Mouse (Mus musculus) neural tube, embryonic 12.5 days (tissue): Measurements from ENCODE around the gene Sf1. TPM values are rescaled to one million over a fixed set of nuclear protein-coding genes. Genes with fewer than 3 reads are reported as not detected.

ENCODE experiments used
- ATAC-seq: fragments of 200-750 bp; cut with Nextera tagmentation; 2 replicates; pipeline ENCODE4 v1.8.0; 2017; ENCODE audit warnings: low read depth, mild to moderate bottlenecking, moderate TSS enrichment, moderate library complexity; ENCODE audit not compliant: low FRiP score
- H3K27ac ChIP-seq: fragments of 300-500 bp; sonication (generic); 2 replicates; pipeline ENCODE4 v1.5.1; 2016
- H3K27me3 ChIP-seq: fragments of 300-500 bp; sonication (generic); replicated peaks from 2 replicates; pipeline ENCODE4 v1.6.1; 2016; ENCODE audit warnings: mild to moderate bottlenecking
- H3K36me3 ChIP-seq: fragments of 300-500 bp; sonication (generic); 2 replicates; pipeline ENCODE4 v1.6.1; 2016; ENCODE audit warnings: mild to moderate bottlenecking
- H3K4me1 ChIP-seq: fragments of 300-500 bp; sonication (generic); 2 replicates; pipeline ENCODE4 v1.6.1; 2016
- H3K4me2 ChIP-seq: fragments of 300-500 bp; sonication (generic); replicated peaks from 2 replicates; pipeline ENCODE4 v1.6.1; 2016; ENCODE audit warnings: mild to moderate bottlenecking
- H3K4me3 ChIP-seq: fragments of 300-500 bp; sonication (generic); 2 replicates; pipeline ENCODE4 v1.5.1; 2016
- H3K9ac ChIP-seq: fragments of 300-500 bp; sonication (generic); 2 replicates; pipeline ENCODE4 v1.6.1; 2016; ENCODE audit warnings: mild to moderate bottlenecking
- H3K9me3 ChIP-seq: fragments of 300-500 bp; sonication (generic); 2 replicates; pipeline ENCODE4 v1.6.1; 2016; ENCODE audit warnings: mild to moderate bottlenecking
- WGBS: fragments of 180-500 bp; shearing (Covaris S2); methylation state at CpG from one replicate; pipeline ENCODE4 v1.1.7; 2016; 5-methylcytosine and 5-hydroxymethylcytosine counted together
- polyA plus RNA-seq: library from polyadenylated mRNA; unstranded; fragments of >200 nt; fragmentation: Nextera tagmentation; extraction: Ambion mirVana; gene quantifications from 2 replicates; pipeline ENCODE4 v1.2.1, GENCODE M21; 2016

Sf1 gene
- polyA plus RNA-seq, 1 experiment from 2014 or later: 171 TPM

DNA sequence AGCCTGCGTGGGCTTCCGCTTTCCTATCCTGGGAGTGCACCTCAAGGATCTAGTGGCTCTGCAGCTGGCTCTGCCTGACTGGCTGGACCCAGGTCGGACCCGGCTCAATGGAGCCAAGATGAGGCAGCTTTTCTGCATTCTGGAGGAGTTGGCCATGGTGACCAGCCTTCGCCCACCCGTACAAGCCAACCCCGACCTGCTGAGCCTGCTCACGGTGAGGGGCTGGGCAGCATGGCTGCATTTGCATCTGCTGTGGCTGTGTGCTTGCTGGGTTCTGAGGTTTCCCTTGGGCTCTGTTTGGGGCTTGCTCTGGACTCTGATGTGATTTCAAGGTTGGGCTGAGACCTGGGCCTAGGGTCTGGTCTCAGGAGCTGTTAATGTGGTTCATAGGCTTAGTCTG lies 43.6 kb downstream of the Sf1 start:
- WGBS: 84% methylated on average over 8 of the region's 8 CpGs
- 0 out of 2 replicates have a peak, but pooled peaks cover 13% of the 10 kb centered on the region for H3K27me3 ChIP-seq
- H3K9ac ChIP-seq: no peak overlapping the region
- H3K36me3 ChIP-seq: no peaks in the 10 kb centered on the region
- no peaks in the 10 kb centered on the region for H3K9me3 ChIP-seq
- no peak overlapping the region for H3K4me3 ChIP-seq
- H3K27ac ChIP-seq: no peak overlapping the region
- peaks cover 2% of the 10 kb centered on the region; the same call in 1 of the 2 replicates for H3K4me1 ChIP-seq
- no peak for ATAC-seq
- H3K4me2 ChIP-seq: no peak overlapping the region

DNA sequence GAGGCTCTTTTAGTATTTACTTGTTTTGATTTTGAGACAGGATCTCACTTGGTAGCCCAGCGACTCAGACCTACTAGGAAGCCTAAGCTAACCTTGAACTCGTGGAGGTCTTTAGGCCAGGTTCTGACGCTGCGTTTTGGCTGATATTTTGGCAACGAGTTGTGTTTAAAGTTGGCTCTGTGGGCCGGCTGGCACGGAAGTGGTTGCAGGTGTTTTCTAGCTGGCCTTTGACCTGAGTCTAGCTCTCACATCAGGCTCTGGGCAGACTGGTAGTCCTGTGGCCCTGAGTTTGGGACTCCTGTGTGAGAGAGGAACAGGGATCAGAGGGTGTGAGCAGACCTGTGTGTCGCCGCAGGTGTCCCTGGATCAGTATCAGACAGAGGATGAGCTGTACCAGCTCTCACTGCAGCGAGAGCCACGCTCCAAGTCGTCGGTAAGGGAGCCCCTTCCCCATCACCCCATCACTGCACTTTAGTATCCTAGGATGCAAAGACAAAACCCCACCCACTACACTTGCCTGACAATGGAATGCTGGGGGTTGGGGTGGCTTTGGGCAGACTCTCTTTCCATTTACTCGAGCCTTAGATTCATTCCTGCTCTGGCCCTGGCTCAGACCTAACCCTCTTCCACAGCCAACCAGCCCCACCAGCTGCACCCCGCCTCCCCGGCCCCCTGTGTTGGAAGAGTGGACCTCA lies 44.5 kb downstream of the Sf1 start:
- Histone ChIP-seq H3K4me3 (no peak overlapping the region), H3K4me1 (no peaks in the 10 kb centered on the region), H3K27me3 (0 out of 2 replicates have a peak, but pooled peaks cover 4% of the 10 kb centered on the region), H3K27ac (no peak overlapping the region), H3K4me2 (no peak overlapping the region), H3K9me3 (no peaks in the 10 kb centered on the region), H3K9ac (no peak overlapping the region), H3K36me3 (no peaks in the 10 kb centered on the region)
- ATAC-seq: no peak
- WGBS: 50% methylated on average over 16 of the region's 16 CpGs

DNA sequence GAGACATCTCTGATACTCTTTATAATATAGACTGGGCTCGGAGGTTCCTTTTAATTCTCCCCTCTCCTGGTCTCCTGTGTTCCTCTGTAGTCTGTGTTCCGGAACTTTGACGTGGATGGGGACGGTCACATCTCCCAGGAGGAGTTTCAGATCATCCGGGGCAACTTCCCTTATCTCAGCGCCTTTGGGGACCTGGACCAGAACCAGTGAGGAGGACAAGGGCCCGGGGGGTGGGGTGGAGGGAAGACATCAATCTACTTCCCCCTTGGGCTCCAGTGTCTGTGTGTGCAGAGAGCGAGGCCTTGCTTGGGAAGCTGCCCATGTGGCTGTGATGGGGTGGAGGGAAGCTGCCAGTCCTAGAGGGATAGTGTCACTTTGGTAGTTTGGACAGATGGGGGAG lies 45.3 kb downstream of the Sf1 start:
- Histone ChIP-seq H3K27ac (no peak overlapping the region), H3K4me1 (no peaks in the 10 kb centered on the region), H3K36me3 (no peaks in the 10 kb centered on the region), H3K27me3 (no peaks in the 10 kb centered on the region), H3K4me3 (no peak overlapping the region), H3K9me3 (no peaks in the 10 kb centered on the region), H3K9ac (no peak overlapping the region), H3K4me2 (no peak overlapping the region)
- 84% methylated on average over 8 of the region's 8 CpGs for WGBS
- no peak for ATAC-seq

DNA sequence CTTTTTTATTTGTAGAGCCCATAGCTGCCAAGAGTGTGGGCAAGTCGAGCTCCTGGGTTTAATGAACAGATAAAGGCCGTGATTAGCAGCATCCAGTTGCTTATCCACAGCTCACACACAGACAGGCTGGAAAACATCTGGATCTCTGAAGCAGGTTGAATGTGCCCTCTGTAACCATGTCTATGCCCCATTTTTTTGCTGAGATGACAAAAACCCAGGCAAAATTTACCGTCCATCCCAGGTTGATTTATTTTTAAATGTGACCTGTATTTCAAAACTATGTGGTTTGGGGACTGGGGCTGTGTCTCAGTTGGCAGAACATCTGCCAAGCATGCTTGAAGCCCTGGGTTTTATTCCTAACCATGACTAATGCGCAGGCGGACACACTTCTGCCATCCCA lies 45.7 kb downstream of the Sf1 start:
- no peak for ATAC-seq
- WGBS: 77% methylated on average over 5 of the region's 5 CpGs
- Histone ChIP-seq H3K4me3 (no peak overlapping the region), H3K9me3 (no peaks in the 10 kb centered on the region), H3K4me1 (no peaks in the 10 kb centered on the region), H3K4me2 (no peak overlapping the region), H3K27ac (no peak overlapping the region), H3K9ac (no peak overlapping the region), H3K36me3 (no peaks in the 10 kb centered on the region), H3K27me3 (no peaks in the 10 kb centered on the region)

DNA sequence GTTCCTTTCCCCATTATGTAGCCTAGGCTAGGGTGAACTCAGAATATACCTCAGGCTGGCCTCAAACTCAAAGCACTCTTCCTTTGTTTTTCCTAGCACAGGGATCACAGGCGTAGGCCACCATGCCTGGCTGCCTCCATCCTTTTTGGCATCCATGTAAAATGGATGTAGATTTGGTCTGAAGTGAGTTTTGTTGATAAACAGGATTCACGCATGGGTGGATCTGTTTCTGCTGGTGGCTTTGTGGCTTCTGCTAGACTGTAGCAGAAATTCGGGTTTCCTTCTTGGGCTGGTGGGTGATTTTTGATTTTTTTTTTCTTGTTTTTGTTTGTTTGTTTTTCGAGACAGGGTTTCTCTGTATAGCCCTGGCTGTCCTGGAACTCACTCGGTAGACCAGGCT lies 46.4 kb downstream of the Sf1 start:
- no peak overlapping the region for H3K27ac ChIP-seq
- H3K9ac ChIP-seq: no peak overlapping the region
- H3K36me3 ChIP-seq: no peaks in the 10 kb centered on the region
- H3K27me3 ChIP-seq: no peaks in the 10 kb centered on the region
- peaks cover under 1% of the 10 kb centered on the region; the same call in 1 of the 2 replicates for H3K4me1 ChIP-seq
- 85% methylated on average over 5 of the region's 5 CpGs for WGBS
- no peak overlapping the region for H3K4me2 ChIP-seq
- H3K4me3 ChIP-seq: no peak overlapping the region
- ATAC-seq: no peak
- H3K9me3 ChIP-seq: no peaks in the 10 kb centered on the region

DNA sequence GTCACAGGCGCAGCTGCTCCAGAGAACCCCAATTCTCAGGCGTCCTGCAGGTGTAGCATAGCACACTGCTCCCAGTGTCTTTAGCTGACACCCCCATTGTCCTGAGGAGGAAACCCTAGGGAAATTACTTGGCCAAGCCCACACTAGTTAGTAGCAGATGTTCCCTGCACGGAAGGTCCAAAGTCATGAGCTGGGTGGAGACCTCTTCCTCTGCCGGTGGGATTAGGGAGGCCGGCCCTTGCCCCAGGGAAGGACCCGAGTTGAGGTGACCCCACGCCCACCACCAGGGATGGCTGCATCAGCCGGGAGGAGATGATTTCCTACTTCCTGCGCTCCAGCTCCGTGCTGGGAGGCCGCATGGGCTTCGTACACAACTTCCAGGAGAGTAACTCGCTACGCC lies 49.3 kb downstream of the Sf1 start:
- Histone ChIP-seq H3K27me3 (no peaks in the 10 kb centered on the region), H3K27ac (no peak overlapping the region), H3K4me2 (no peak overlapping the region), H3K9ac (no peak overlapping the region), H3K4me1 (peaks cover 29% of the 10 kb centered on the region), H3K9me3 (no peaks in the 10 kb centered on the region), H3K4me3 (no peak overlapping the region), H3K36me3 (no peaks in the 10 kb centered on the region)
- WGBS: 79% methylated on average over 14 of the region's 14 CpGs
- no peak for ATAC-seq

DNA sequence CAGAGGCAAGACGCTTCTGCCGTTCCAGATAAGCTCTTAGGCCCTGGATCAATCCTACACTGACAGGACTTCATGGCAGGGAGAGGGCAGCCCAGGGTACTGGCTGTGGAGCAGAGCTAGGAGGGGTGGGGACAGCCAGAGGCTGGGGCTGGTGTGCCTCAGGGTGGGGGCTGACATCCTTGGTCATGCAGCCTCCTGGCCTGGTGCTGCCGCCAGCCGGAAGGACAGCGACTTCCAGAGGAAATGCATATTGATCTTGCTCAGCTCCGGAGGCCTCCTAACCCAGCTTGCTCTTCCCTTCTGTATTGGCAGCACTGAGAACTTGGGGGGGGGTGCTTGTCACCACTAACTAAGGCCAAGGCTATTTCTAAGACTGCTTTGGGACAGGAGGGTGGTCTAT lies 52.0 kb downstream of the Sf1 start:
- no peak overlapping the region for H3K9ac ChIP-seq
- peak overlapping the region; percentile 58; the same call in 1 of the 2 replicates for H3K27ac ChIP-seq
- H3K9me3 ChIP-seq: no peaks in the 10 kb centered on the region
- no peak for ATAC-seq
- H3K36me3 ChIP-seq: no peaks in the 10 kb centered on the region
- H3K4me1 ChIP-seq: peaks cover 46% of the 10 kb centered on the region
- H3K4me2 ChIP-seq: peak overlapping the region; percentile 39
- no peak overlapping the region for H3K4me3 ChIP-seq
- peaks cover 17% of the 10 kb centered on the region for H3K27me3 ChIP-seq
- 50% methylated on average over 6 of the region's 6 CpGs for WGBS

DNA sequence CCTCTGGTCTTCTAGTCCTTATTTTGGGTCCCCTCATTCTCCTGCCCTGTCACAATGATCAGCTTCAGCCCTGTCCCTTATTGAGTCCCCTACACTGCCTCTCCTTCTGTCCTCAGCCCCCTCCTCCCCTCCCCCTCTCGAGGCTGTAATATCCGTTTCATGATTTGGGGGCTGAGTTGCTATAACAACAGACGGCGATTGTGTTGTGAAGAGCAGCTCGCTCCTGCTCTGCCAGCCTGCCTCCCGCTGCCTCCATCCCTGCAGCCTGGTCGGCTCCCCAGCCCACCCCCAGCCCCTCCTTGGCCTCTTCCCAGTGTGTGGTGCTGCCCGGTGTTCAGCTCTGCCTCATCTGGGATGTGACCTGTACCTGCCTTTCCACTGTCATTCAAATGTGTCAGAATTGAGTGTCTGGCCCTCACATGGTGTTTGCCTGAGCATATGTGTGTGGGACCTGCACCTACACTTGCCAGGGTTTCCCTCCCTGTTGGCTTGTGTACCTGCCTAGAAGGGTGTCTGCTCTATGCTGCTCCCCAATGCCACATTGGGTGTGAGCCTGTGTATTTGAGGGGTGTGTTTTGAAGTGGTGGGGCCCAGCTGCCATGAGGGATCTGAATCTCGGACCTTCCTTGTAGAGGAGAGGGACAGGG lies 52.8 kb downstream of the Sf1 start:
- peak overlapping the region; percentile 39 for H3K4me2 ChIP-seq
- peaks cover 25% of the 10 kb centered on the region for H3K27me3 ChIP-seq
- peak overlapping the region; percentile 58 for H3K27ac ChIP-seq
- peaks cover 54% of the 10 kb centered on the region for H3K4me1 ChIP-seq
- peak; percentile 32 for ATAC-seq
- 7% methylated on average over 9 of the region's 9 CpGs for WGBS
- no peaks in the 10 kb centered on the region for H3K36me3 ChIP-seq
- no peaks in the 10 kb centered on the region for H3K9me3 ChIP-seq
- H3K9ac ChIP-seq: 0 out of 2 replicates have a peak overlapping the region, but pooled peaks have one; percentile 1
- no peak overlapping the region for H3K4me3 ChIP-seq

DNA sequence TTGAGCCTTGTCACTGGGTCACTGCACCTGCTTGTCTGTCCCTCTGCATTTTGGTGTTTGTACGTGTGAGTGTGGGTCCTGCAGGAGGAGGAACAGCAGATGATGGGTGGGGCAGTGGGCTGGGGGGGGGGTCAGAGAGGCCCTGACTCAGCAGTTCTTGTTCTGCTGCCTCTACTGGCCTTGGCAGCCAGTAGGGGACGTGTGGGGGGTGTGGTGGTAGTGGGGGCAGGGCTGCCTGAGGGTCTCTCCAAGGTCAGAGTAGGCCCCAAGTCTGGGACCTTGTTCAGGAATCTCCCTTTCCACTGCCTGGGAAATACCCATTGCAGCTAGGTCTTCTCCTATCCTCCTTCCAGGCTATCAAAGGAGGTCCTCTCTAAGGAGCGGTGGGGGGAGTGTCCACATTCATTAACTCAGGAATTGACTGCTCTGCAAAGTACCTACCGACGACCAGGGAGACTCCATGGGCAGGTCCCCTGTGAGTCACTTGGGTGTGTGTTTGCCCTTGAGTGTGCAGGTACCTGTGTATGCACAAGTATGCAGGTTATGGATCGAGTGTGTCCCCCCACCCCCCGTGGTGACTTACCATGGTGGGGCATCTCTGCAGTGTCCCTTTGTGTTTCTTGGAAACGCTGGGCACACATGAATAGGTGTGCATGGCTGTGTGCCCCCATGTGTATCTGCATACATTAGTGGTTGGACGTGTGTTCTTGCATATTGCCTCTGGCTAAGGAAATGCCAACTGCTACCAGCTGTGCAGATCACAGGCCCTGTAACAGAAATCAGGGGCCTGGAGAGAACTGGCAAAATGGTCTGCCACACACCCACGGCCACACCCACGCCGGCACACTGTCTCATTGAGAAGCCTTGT lies 53.6 kb downstream of the Sf1 start:
- no peak overlapping the region for H3K27ac ChIP-seq
- peaks cover 31% of the 10 kb centered on the region for H3K27me3 ChIP-seq
- ATAC-seq: no peak
- no peak overlapping the region for H3K9ac ChIP-seq
- H3K9me3 ChIP-seq: no peaks in the 10 kb centered on the region
- peaks cover 56% of the 10 kb centered on the region for H3K4me1 ChIP-seq
- WGBS: 59% methylated on average over 12 of the region's 12 CpGs
- peak overlapping the region; percentile 83 for H3K4me2 ChIP-seq
- no peak overlapping the region for H3K4me3 ChIP-seq
- H3K36me3 ChIP-seq: no peaks in the 10 kb centered on the region

DNA sequence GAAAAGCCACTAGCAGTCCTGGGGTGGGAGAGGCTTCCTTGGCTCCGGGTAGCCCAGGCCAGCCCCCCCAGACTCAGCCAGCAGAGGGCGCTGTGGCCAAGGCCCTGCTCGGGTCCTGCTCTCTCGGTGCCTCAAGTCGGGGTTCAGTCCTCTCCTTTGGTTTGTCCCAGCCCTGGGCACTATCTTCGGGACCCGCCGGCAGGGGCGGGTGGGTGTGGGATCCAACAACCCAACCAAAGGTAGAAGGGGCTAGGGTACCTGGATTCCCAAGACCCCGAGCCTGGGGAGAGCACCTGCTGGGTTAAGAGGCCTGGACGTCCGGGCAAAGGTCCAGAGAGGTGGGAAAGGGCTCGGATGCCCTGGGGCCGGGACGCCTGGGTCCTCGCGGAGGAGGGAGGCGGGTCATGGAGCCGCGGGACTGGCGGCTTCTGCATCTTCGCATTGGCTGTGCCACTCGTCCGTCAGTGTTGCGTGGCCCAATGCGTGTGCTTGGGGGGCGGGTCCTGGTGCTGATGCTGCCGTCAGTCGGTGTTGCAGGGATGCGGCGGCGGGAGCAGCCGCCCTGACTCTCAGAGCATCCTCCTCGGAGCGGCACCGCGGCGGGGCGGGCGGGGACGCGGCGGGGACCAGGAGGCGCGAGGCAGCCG lies 54.9 kb downstream of the Sf1 start, which contains the start of gene Nrxn2:
Gene Nrxn2 (plus strand): TSS at position 499 of the 647 bp plus-strand sequence.
- peak; percentile 90 for ATAC-seq
- under 1% methylated on average over 46 of the region's 46 CpGs for WGBS
- H3K9ac ChIP-seq: peak within 1 kb of the TSS; percentile 80
- H3K27ac ChIP-seq: peak within 1 kb of the TSS; percentile 66
- peak within 1 kb of the TSS; percentile 60 for H3K4me3 ChIP-seq
- H3K4me2 ChIP-seq: peak within 1 kb of the TSS; percentile 83
- peaks cover 42% of the 10 kb centered on the region for H3K27me3 ChIP-seq
- peaks cover 66% of the 10 kb centered on the region for H3K4me1 ChIP-seq
- H3K9me3 ChIP-seq: no peaks in the 10 kb centered on the region
- H3K36me3 ChIP-seq: no peaks in the 10 kb centered on the region

DNA sequence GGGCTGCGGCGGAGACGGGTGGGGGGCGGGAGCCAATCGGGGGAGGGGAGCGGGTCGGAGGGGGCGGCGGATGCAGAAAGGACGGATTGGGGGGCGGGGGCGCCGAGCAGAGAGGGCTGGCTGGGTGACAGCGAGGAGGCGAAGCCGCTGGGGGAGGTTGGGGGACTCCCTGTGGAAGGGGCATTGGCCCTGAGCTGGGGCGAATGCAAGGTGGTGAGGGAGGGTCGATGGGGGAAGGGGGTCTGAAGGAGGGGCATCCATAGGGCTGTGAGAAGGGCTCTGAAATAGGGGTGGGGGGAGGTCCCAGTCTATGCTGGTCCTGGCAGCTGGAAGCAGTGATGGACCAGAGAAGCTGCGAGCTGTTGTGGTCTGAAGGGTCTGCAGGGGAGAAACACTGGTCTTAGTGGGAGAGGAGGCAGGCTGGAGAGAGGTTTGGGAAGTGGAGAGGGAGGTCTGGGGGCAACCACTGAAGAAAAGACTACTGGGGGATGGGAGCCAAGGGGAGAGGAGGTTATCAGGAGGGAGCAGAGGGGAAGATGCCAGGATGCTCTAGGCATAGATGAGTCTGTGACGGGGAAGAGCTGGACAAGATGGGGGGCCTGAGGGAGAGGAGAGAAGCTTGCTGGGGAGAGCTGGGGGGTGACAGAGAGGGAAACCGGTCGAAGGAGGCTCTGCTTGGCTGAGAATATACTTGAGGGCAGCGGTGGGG lies 55.6 kb downstream of the Sf1 start:
- peaks cover 43% of the 10 kb centered on the region for H3K27me3 ChIP-seq
- H3K9me3 ChIP-seq: no peaks in the 10 kb centered on the region
- H3K4me1 ChIP-seq: peaks cover 67% of the 10 kb centered on the region
- peak overlapping the region; percentile 60 for H3K4me3 ChIP-seq
- H3K9ac ChIP-seq: peak overlapping the region; percentile 80
- WGBS: 5% methylated on average over 22 of the region's 23 CpGs
- H3K27ac ChIP-seq: peak overlapping the region; percentile 66
- H3K36me3 ChIP-seq: no peaks in the 10 kb centered on the region
- ATAC-seq: 0 out of 2 replicates have a peak, but pooled peaks have one; percentile 15
- peak overlapping the region; percentile 83 for H3K4me2 ChIP-seq
